Mouse (Mus musculus): ENCODE results near the gene Pm20d1. TPM values are rescaled to one million over a fixed set of nuclear protein-coding genes. Genes with fewer than 3 reads are reported as not detected.

Gene Pm20d1
- polyA plus RNA-seq, 1 experiment from 2014 or later = 5.7 TPM

GRCm38 (mm10) chr1:131846255-131846654 lies 49.1 kb downstream of the Pm20d1 start:
- Histone ChIP-seq H3K27ac (no peak overlapping the region), H3K9ac (ENCODE audit: low read depth, low read length) (no peak overlapping the region), H3K4me2 (ENCODE audit: low read length) (no peak overlapping the region), H3K4me1 (replicated peaks; ENCODE audit: insufficient read depth, low read length) (no peaks in the 10 kb centered on the region), H3K36me3 (ENCODE audit: insufficient read depth, low read length) (peaks cover 29% of the 10 kb centered on the region), H3K9me3 (replicated peaks; ENCODE audit: low read length) (no peaks in the 10 kb centered on the region), H3K27me3 (ENCODE audit: insufficient read depth, low read length) (no peaks in the 10 kb centered on the region), H3K4me3 (replicated peaks; ENCODE audit: low read depth, low read length) (no peak overlapping the region)
- DNase-seq (ENCODE audit: low spot score) (peak; percentile 16), ATAC-seq (replicated peaks; ENCODE audit: low FRiP score, low read depth) (no peak)
- WGBS = 83% methylated on average over 5 of the region's 5 CpGs
- peak; percentile 65 for TF ChIP-seq CTCF (IDR thresholded peaks at IDR 0.05; ENCODE audit: low read depth)

GRCm38 (mm10) chr1:131861811-131862210 lies 64.6 kb downstream of the Pm20d1 start:
- no peak for DNase-seq (ENCODE audit: low spot score)
- no peak for ATAC-seq (replicated peaks; ENCODE audit: low FRiP score, low read depth)

DNA sequence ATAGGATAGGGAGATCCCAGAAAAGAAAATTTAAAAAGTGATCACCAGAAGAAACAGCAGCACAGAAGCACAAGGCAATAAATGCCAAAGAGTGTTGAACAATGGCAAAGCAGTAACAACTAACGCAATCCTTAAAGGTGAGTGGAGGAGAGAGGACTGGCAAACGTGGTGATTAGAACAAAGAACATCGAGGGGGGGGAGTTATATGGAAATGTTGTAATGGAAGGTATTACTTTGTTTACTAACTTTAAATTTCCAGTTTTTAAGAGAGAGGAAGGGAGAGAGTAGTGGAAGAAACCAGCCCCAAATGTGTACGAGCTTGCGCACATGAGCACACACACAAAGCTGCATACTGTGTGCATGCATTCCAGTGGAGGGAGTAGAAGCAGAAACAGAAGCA lies 68.4 kb downstream of the Pm20d1 start:
- Histone ChIP-seq H3K9me3 (replicated peaks; ENCODE audit: low read length) (no peaks in the 10 kb centered on the region), H3K4me3 (replicated peaks; ENCODE audit: low read depth, low read length) (no peak overlapping the region), H3K36me3 (ENCODE audit: insufficient read depth, low read length) (no peaks in the 10 kb centered on the region), H3K4me2 (ENCODE audit: low read length) (no peak overlapping the region), H3K9ac (ENCODE audit: low read depth, low read length) (no peak overlapping the region), H3K4me1 (replicated peaks; ENCODE audit: insufficient read depth, low read length) (peaks cover 3% of the 10 kb centered on the region; the same call in 1 of the 2 replicates), H3K27ac (no peak overlapping the region), H3K27me3 (ENCODE audit: insufficient read depth, low read length) (no peaks in the 10 kb centered on the region)
- ATAC-seq (replicated peaks; ENCODE audit: low FRiP score, low read depth) = no peak
- TF ChIP-seq CTCF (IDR thresholded peaks at IDR 0.05; ENCODE audit: low read depth) = no peak
- 74% methylated on average over 5 of the region's 5 CpGs for WGBS
- no peak for DNase-seq (ENCODE audit: low spot score)

More at GRCm38 (mm10) chr1:131861811-131862210, 64.6 kb downstream of the Pm20d1 start:
- Histone ChIP-seq H3K9ac (ENCODE audit: low read depth, low read length) (no peak overlapping the region), H3K27ac (no peak overlapping the region), H3K27me3 (ENCODE audit: insufficient read depth, low read length) (no peaks in the 10 kb centered on the region), H3K4me3 (replicated peaks; ENCODE audit: low read depth, low read length) (no peak overlapping the region), H3K36me3 (ENCODE audit: insufficient read depth, low read length) (no peaks in the 10 kb centered on the region), H3K4me1 (replicated peaks; ENCODE audit: insufficient read depth, low read length) (no peaks in the 10 kb centered on the region), H3K4me2 (ENCODE audit: low read length) (no peak overlapping the region), H3K9me3 (replicated peaks; ENCODE audit: low read length) (no peaks in the 10 kb centered on the region)
- 67% methylated on average over 4 of the region's 4 CpGs for WGBS
- TF ChIP-seq CTCF (IDR thresholded peaks at IDR 0.05; ENCODE audit: low read depth) = no peak

DNA sequence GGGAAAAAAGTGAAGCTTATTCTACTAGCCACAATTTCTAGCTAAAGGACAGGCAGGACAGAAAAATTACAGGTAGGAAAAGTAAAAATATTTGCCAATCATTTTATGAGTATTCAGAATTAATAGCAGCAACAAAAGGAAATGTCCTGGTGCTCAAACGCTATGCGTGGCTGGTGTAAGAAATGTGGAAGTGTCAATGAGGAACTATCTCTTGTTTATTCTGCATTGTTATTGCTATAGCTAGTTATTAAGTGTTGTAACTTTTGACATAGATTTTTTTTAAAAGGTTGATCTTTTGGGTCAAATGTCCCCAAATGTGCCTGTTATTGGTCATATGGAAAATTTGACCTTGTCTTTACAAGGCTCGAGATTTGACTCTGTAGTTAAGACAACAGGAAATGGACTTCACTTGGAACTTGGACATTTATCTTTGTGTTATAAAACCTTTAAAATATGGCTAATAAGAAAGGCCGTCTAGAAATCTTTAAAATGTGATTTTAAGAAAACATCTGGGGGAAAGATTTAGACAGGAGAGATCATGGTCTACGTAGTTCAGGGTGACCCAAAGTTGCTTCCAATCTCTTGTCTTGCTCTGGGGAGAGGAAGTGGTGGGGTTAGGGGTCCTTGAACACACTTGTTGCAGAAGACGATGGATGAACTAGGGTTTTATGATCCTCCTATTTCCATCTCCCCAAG lies 69.3 kb downstream of the Pm20d1 start:
- DNase-seq (ENCODE audit: low spot score) (peak; percentile 11), ATAC-seq (replicated peaks; ENCODE audit: low FRiP score, low read depth) (no peak)
- H3K27me3 ChIP-seq (ENCODE audit: insufficient read depth, low read length) = no peaks in the 10 kb centered on the region
- H3K36me3 ChIP-seq (ENCODE audit: insufficient read depth, low read length) = no peaks in the 10 kb centered on the region
- WGBS = 67% methylated on average over 6 of the region's 6 CpGs
- H3K9ac ChIP-seq (ENCODE audit: low read depth, low read length) = no peak overlapping the region
- H3K4me3 ChIP-seq (replicated peaks; ENCODE audit: low read depth, low read length) = no peak overlapping the region
- H3K4me2 ChIP-seq (ENCODE audit: low read length) = no peak overlapping the region
- no peak for TF ChIP-seq CTCF (IDR thresholded peaks at IDR 0.05; ENCODE audit: low read depth)
- peaks cover 3% of the 10 kb centered on the region; the same call in 1 of the 2 replicates for H3K4me1 ChIP-seq (replicated peaks; ENCODE audit: insufficient read depth, low read length)
- no peak overlapping the region for H3K27ac ChIP-seq
- no peaks in the 10 kb centered on the region for H3K9me3 ChIP-seq (replicated peaks; ENCODE audit: low read length)

- ATAC-seq (replicated peaks; ENCODE audit: low FRiP score, low read depth) (peak; percentile 96), DNase-seq (ENCODE audit: low spot score) (peak; percentile 98)
- WGBS = under 1% methylated on average over 46 of the region's 46 CpGs
- Histone ChIP-seq H3K27ac (peak within 1 kb of the TSS; percentile 32; the same call in 1 of the 2 replicates), H3K4me3 (replicated peaks; ENCODE audit: low read depth, low read length) (peak within 1 kb of the TSS; percentile 62), H3K9ac (ENCODE audit: low read depth, low read length) (peak within 1 kb of the TSS; percentile 62), H3K4me2 (ENCODE audit: low read length) (peak within 1 kb of the TSS; percentile 86), H3K4me1 (replicated peaks; ENCODE audit: insufficient read depth, low read length) (peaks cover 3% of the 10 kb centered on the region; the same call in 1 of the 2 replicates), H3K27me3 (ENCODE audit: insufficient read depth, low read length) (no peaks in the 10 kb centered on the region), H3K9me3 (replicated peaks; ENCODE audit: low read length) (no peaks in the 10 kb centered on the region), H3K36me3 (ENCODE audit: insufficient read depth, low read length) (no peaks in the 10 kb centered on the region)
- peak; percentile 87 for TF ChIP-seq CTCF (IDR thresholded peaks at IDR 0.05; ENCODE audit: low read depth)
These were observed 70.1 kb downstream of the Pm20d1 start, which contains the start of gene Rab29 for GRCm38 (mm10) chr1:131867093-131867945. Gene Rab29 (plus strand): TSS chr1:131867224.

- no peak for DNase-seq (ENCODE audit: low spot score)
These were observed 70.7 kb downstream of the Pm20d1 start for GRCm38 (mm10) chr1:131867946-131868290.

More at GRCm38 (mm10) chr1:131867946-131868290, 70.7 kb downstream of the Pm20d1 start:
- no peak for ATAC-seq (replicated peaks; ENCODE audit: low FRiP score, low read depth)
- TF ChIP-seq CTCF (IDR thresholded peaks at IDR 0.05; ENCODE audit: low read depth) = no peak
- Histone ChIP-seq H3K27me3 (ENCODE audit: insufficient read depth, low read length) (no peaks in the 10 kb centered on the region), H3K9ac (ENCODE audit: low read depth, low read length) (peak overlapping the region; percentile 62), H3K27ac (no peak overlapping the region), H3K4me2 (ENCODE audit: low read length) (peak overlapping the region; percentile 86), H3K9me3 (replicated peaks; ENCODE audit: low read length) (no peaks in the 10 kb centered on the region), H3K4me1 (replicated peaks; ENCODE audit: insufficient read depth, low read length) (peaks cover 3% of the 10 kb centered on the region; the same call in 1 of the 2 replicates), H3K36me3 (ENCODE audit: insufficient read depth, low read length) (no peaks in the 10 kb centered on the region), H3K4me3 (replicated peaks; ENCODE audit: low read depth, low read length) (peak overlapping the region; percentile 62)
- 13% methylated on average over 10 of the region's 10 CpGs for WGBS
